Mouse (Mus musculus) embryonic facial prominence, embryonic 10.5 days (tissue): ENCODE measurements around the gene Zdhhc13. TPM values are rescaled to one million over a fixed set of nuclear protein-coding genes. Genes with fewer than 3 reads are reported as not detected.

Experiments
- DNase-seq: peaks from one replicate; pipeline ENCODE4 v3.0.0-alpha.2; 2017; ENCODE audit warnings: low spot score
- H3K27ac ChIP-seq: fragments of 300-500 bp; sonication (generic); replicated peaks from 2 replicates; pipeline ENCODE4 v1.5.1; 2016; ENCODE audit warnings: mild to moderate bottlenecking
- H3K27me3 ChIP-seq: fragments of 300-500 bp; sonication (generic); replicated peaks from 2 replicates; pipeline ENCODE4 v1.6.1; 2016; ENCODE audit warnings: low read depth, mild to moderate bottlenecking; ENCODE audit not compliant: poor library complexity, severe bottlenecking
- H3K36me3 ChIP-seq: fragments of 300-500 bp; sonication (generic); replicated peaks from 2 replicates; pipeline ENCODE4 v1.6.1; 2016; ENCODE audit warnings: mild to moderate bottlenecking, moderate library complexity
- H3K4me1 ChIP-seq: fragments of 300-500 bp; sonication (generic); 2 replicates; pipeline ENCODE4 v1.6.1; 2016
- H3K4me3 ChIP-seq: fragments of 300-500 bp; sonication (generic); 2 replicates; pipeline ENCODE4 v1.5.1; 2016; ENCODE audit warnings: mild to moderate bottlenecking, moderate library complexity
- H3K9me3 ChIP-seq: fragments of 300-500 bp; sonication (generic); 2 replicates; pipeline ENCODE4 v1.6.1; 2016; ENCODE audit warnings: mild to moderate bottlenecking
- WGBS: fragments of 180-500 bp; shearing (Covaris S2); methylation state at CpG from one replicate; pipeline ENCODE4 v1.1.7; 2016; 5-methylcytosine and 5-hydroxymethylcytosine counted together
- polyA plus RNA-seq: library from polyadenylated mRNA; unstranded; fragments of >200 nt; fragmentation: Nextera tagmentation; extraction: Ambion mirVana; gene quantifications from 2 replicates; pipeline ENCODE4 v1.2.1, GENCODE M21; 2016

Zdhhc13 gene
- polyA plus RNA-seq, 1 experiment from 2014 or later, result 30.5 TPM

DNA sequence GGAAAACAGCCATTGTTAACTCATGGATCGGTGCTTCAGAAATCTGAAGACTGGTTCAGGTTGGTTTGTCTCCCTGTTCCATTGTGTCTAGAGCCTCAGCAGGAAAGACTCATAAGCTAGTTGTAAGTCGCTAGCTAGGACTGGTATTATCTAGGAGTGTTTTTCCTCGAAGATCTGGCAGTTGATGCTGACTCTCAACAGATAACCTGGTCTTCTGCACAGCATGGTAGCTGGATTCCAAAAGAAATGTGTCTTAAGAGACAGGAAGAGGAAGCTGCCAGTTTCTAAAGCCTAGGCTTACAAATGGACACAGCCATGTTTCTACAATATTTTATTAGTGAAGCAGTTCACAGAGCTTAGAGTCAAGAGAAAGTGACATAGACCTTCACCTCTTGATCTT lies 2.6 kb downstream of the Zdhhc13 start:
- peaks cover 18% of the 10 kb centered on the region for H3K4me1 ChIP-seq
- H3K27ac ChIP-seq, result no peak overlapping the region
- whole genome bisulfite sequencing, result 83% methylated on average over 3 of the region's 3 CpGs
- no peaks in the 10 kb centered on the region for H3K9me3 ChIP-seq
- no peak overlapping the region for H3K4me3 ChIP-seq
- H3K36me3 ChIP-seq, result peaks cover 11% of the 10 kb centered on the region; the same call in 1 of the 2 replicates
- DNase-seq, result no peak
- H3K27me3 ChIP-seq, result no peaks in the 10 kb centered on the region

DNA sequence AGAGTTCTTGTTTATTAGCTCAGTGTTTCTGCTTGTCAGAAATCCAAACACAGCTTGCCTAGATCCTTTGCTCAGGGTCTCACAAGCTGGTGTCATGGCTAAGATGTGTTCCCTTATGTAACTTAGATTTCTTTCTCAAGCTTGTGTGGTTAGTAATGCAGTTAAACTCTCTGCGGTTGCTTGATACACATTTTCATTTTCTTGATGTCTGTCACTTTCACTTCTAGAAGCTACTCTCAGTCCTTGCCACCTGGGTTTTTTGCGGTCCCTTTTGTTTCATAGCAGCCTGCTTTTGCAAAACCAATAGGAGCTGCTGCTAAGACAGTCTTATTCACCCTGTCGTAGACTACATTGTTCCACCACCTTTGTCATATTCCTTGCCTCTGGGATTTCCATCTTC lies 6.3 kb downstream of the Zdhhc13 start:
- peaks cover 25% of the 10 kb centered on the region for H3K36me3 ChIP-seq
- peaks cover 3% of the 10 kb centered on the region for H3K4me1 ChIP-seq
- no peak overlapping the region for H3K4me3 ChIP-seq
- no peak overlapping the region for H3K27ac ChIP-seq
- no peaks in the 10 kb centered on the region for H3K27me3 ChIP-seq
- WGBS, result 91% methylated on average over 3 of the region's 3 CpGs
- DNase-seq, result no peak
- H3K9me3 ChIP-seq, result no peaks in the 10 kb centered on the region

DNA sequence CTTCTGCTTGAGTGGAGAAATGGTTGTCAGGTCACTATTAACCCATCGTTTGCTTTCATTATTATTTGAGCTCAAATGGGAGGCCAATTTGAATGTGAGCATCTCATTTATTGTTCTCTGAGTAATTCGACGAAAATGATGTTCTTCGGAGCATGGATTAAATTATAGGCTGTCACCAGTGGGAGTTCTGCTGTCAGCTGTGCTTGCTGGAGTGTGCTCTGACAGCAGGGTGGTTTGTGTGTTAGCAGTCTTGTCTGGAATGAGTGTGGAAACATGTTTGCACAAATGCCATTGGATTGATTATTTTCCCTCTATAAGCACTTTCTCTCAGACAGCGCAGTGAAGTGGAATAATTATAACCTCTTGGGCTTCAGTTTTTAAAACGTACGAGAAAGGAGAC lies 14.6 kb downstream of the Zdhhc13 start:
- Histone ChIP-seq H3K4me1 (no peaks in the 10 kb centered on the region), H3K9me3 (no peaks in the 10 kb centered on the region), H3K27me3 (no peaks in the 10 kb centered on the region), H3K4me3 (no peak overlapping the region), H3K36me3 (peaks cover 69% of the 10 kb centered on the region), H3K27ac (no peak overlapping the region)
- no peak for DNase-seq
- WGBS, result 87% methylated on average over 7 of the region's 7 CpGs

DNA sequence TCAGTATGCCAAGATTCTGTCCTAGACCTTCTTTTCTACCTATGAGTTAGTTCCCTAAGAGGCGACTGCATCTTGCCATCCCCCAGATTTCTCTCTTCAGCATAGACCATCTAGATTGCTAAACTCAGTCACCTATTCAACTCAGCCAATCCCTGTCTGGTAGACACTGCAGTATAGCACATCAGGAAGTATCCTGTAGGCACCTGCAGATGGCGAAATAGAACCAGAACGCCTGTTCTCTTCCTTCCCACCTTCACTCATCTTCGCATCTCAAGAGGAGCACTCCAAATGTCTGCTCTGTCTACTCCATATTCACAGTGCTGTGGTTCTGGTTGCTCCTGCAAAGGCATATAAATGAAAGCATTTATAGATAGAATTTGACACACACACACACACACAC lies 17.8 kb downstream of the Zdhhc13 start:
- no peak for DNase-seq
- Histone ChIP-seq H3K27me3 (no peaks in the 10 kb centered on the region), H3K4me1 (no peaks in the 10 kb centered on the region), H3K9me3 (no peaks in the 10 kb centered on the region), H3K4me3 (no peak overlapping the region), H3K27ac (no peak overlapping the region), H3K36me3 (peaks cover 84% of the 10 kb centered on the region)
- WGBS, result 88% methylated on average over 4 of the region's 4 CpGs

DNA sequence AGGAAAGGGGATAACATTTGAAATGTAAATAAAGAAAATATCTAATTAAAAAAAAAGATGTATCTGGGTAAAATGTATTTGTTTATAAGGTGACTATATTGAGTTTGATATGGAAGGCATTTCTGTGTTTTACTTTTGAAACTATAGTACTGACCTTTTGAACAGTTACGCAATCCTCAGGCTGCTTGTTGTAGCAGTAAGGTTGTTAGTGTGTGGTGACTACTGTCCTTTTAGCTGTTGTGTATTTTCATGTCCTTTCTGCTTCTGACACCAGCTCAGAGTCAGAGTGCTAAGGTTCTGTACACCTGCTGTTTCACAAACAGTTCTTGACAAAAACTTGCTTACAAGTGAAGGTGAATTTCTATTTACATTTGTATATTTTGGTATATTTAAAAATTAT lies 21.8 kb downstream of the Zdhhc13 start:
- no peaks in the 10 kb centered on the region for H3K9me3 ChIP-seq
- no peak for DNase-seq
- H3K27ac ChIP-seq, result no peak overlapping the region
- H3K27me3 ChIP-seq, result no peaks in the 10 kb centered on the region
- peaks cover 71% of the 10 kb centered on the region for H3K36me3 ChIP-seq
- WGBS, result 95% methylated on average over 1 of the region's 1 CpGs
- H3K4me3 ChIP-seq, result no peak overlapping the region
- no peaks in the 10 kb centered on the region for H3K4me1 ChIP-seq

DNA sequence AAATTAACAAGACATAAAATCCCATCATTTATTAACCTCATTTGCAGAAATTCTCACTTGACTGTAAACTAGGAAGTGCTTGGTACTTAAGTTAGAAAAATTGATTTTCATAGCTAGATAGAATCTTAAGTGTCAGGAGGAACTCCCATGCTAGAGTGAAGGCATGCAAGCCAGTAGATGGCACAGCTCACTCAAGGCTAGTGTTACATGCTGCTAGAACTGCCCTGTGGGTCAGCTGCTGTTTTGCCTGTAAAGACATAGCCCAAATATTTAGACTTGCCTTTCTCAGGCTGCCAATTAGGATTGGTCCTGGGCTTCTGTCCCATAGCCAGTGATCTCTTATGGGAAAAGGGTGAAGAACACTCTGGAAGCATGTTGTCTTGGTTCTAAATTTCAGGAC lies 23.6 kb downstream of the Zdhhc13 start:
- peaks cover 66% of the 10 kb centered on the region for H3K36me3 ChIP-seq
- no peak for DNase-seq
- no peaks in the 10 kb centered on the region for H3K4me1 ChIP-seq
- no peaks in the 10 kb centered on the region for H3K9me3 ChIP-seq
- no peak overlapping the region for H3K4me3 ChIP-seq
- H3K27me3 ChIP-seq, result no peaks in the 10 kb centered on the region
- H3K27ac ChIP-seq, result no peak overlapping the region

DNA sequence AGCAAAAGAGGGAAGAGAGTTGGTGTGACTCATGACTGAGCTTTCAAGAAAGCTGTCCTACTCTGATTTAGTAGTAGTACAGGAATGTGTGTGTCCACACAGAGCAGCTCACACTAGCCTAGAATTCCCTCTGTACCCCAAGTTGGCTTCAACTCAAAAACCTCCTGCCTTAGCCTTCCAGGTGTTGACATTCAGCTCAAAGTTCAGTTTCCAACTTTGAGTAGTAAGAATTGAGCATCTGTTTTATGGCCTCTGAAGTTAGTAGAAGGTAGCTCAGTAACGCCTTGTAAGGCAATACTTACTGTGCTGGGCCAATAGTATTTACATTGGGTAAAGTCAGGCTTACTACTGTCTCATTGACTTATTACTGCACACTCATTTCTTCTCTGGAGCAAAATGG lies 24.8 kb downstream of the Zdhhc13 start:
- WGBS, result 86% methylated on average over 1 of the region's 1 CpGs
- Histone ChIP-seq H3K4me1 (no peaks in the 10 kb centered on the region), H3K36me3 (peaks cover 67% of the 10 kb centered on the region), H3K4me3 (no peak overlapping the region), H3K9me3 (no peaks in the 10 kb centered on the region), H3K27ac (no peak overlapping the region), H3K27me3 (no peaks in the 10 kb centered on the region)
- DNase-seq, result no peak

DNA sequence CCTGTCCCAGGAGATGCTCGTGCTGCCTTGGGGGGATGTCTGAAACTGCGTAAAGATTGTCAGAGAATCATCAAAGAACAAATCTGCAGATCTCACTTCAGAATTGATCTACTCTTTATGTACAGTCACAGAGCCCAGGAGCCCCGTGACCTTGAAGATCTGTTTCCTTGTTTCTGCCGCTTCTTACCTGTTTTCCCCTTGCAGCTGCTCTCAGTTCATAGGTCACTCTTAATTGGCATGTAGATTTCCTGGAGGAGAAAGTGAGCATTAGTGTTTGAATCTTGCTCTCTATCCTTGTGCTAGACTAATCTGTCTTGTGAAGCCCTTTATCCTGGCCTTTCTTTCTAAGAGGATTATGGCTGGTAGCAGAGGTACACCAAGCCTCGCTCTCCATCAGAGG lies 32.9 kb downstream of the Zdhhc13 start:
- Histone ChIP-seq H3K27ac (no peak overlapping the region), H3K36me3 (peaks cover 97% of the 10 kb centered on the region)
- WGBS, result 86% methylated on average over 5 of the region's 5 CpGs

DNA sequence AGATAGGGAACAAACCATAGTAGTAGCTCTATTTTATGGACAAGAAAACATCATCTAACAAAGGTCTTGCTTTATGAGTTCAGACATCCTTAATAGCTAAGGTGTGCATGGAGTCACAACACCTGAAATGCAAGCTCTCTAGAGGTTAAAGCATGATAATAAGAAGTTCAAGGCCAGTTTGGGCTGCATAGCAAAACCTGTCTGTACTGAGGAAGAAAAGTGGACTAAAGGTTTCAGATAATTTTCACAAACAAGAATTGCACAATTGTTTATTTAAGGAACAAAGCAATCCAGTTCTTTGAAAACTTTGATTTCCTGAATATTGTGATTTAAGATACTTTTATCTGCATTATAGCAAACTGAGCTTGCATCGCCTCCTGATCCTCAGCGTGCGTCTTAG lies 34.8 kb downstream of the Zdhhc13 start:
- no peaks in the 10 kb centered on the region for H3K27me3 ChIP-seq
- no peaks in the 10 kb centered on the region for H3K9me3 ChIP-seq
- 94% methylated on average over 3 of the region's 3 CpGs for WGBS
- H3K4me1 ChIP-seq, result no peaks in the 10 kb centered on the region
- no peak for DNase-seq
- H3K27ac ChIP-seq, result no peak overlapping the region
- H3K4me3 ChIP-seq, result no peak overlapping the region
- peaks cover 94% of the 10 kb centered on the region for H3K36me3 ChIP-seq

More for the DNA sequence above, 32.9 kb downstream of the Zdhhc13 start:
- no peak for DNase-seq
- Histone ChIP-seq H3K9me3 (no peaks in the 10 kb centered on the region), H3K27me3 (no peaks in the 10 kb centered on the region), H3K4me1 (no peaks in the 10 kb centered on the region), H3K4me3 (no peak overlapping the region)

DNA sequence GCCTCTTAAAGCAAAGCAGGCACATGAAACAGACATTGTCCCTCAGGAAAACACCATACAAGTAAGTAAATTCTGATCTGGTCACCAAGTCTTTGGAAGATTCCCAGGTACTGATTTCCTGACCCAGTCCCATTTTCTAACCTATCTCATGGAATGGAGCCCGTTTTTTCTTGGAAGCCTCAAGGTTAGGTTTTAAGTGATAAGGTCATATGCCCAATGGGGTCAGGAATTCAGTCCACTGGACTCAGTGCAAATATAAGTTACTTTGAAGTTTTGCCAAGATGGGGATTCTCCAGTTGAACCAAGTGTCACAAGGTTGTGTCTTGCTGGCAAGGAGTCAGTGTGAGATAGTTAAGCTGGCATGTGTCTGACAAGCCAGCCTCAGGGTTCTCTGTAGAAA lies 35.9 kb downstream of the Zdhhc13 start:
- Histone ChIP-seq H3K4me3 (no peak overlapping the region), H3K36me3 (peaks cover 84% of the 10 kb centered on the region), H3K27ac (no peak overlapping the region), H3K27me3 (no peaks in the 10 kb centered on the region), H3K9me3 (no peaks in the 10 kb centered on the region), H3K4me1 (no peaks in the 10 kb centered on the region)
- 86% methylated on average over 1 of the region's 1 CpGs for WGBS
- no peak for DNase-seq

DNA sequence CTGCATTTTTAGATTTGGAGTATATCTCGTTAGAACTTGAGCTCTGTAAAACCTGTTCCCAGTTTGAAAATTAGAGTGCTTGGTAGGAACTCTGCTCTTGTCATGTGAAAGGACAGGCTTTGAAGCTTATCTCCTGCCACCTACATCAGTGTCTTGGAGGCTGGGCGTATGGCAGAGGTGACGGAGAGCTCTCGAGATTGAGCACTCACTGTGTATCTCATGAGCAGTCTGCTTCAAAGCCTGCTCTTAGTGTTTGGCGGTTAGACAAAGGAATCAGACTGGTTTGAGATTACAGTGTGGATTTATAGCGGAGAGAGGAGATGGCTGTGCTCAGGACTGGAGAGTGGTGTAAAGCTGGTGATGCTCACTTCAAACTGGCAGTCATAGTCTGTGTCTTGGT lies 36.4 kb downstream of the Zdhhc13 start:
- peaks cover under 1% of the 10 kb centered on the region; the same call in 1 of the 2 replicates for H3K27me3 ChIP-seq
- H3K9me3 ChIP-seq, result no peaks in the 10 kb centered on the region
- no peaks in the 10 kb centered on the region for H3K4me1 ChIP-seq
- H3K4me3 ChIP-seq, result no peak overlapping the region
- 95% methylated on average over 6 of the region's 6 CpGs for WGBS
- H3K27ac ChIP-seq, result no peak overlapping the region
- peaks cover 79% of the 10 kb centered on the region for H3K36me3 ChIP-seq
- no peak for DNase-seq

DNA sequence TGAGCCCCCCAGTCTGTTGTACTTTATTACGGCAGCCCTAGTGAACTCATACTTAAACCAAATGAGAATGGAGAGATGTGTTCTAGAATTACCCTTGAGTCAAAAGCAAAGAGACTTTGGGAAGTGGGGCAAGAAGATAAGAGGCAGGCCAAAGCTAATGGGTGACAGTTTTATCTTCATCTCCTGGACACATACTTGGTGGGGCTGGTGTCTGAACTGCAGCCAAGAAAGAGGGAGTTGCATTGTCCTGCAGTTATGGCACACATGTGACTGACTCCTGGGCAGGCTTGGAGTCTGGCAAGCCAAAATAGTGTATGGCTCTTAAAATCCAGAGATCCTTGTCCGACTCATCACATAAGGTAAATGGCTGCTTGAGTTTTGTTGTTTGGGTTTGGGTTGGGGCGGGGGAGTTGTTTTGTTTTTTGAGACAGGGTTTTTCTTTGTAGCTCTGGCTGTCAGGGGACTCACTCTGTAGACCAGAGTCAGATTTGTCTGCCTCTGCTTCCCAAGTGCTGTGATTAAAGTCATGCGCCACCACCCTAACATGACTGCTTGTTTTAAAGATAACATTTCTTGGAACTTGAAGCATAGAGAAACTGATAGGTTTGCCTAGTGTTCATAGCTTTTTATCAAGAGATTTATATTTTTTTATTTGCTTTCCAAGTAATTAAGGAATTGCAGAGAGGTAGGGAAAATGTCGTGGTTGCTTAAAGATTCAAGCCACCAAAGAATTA lies 40.5 kb downstream of the Zdhhc13 start:
- WGBS, result 87% methylated on average over 5 of the region's 5 CpGs
- Histone ChIP-seq H3K36me3 (peaks cover 38% of the 10 kb centered on the region), H3K9me3 (no peaks in the 10 kb centered on the region), H3K27ac (no peak overlapping the region), H3K27me3 (peaks cover 38% of the 10 kb centered on the region), H3K4me3 (no peak overlapping the region), H3K4me1 (no peaks in the 10 kb centered on the region)
- DNase-seq, result no peak

DNA sequence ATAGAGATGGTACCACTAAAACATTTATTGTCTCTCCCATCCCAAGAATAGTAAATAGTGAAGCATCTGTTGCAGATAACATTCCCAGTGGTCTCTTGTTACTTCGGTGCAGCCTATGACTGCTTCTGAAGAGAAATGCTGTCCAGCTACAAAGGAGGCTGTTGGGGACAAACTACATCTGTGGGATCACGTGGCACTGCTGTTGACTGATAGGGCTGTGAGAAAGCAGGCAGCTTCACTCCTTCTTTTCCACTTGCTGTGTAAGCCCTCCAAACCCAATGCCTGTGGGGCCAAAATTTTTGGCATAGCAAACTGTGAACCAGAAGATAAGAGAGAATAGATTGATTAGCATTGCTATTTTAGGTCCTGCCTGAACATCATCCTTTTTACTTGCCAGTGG lies 41.6 kb downstream of the Zdhhc13 start:
- H3K27ac ChIP-seq, result no peak overlapping the region
- peaks cover 38% of the 10 kb centered on the region for H3K27me3 ChIP-seq
- H3K4me3 ChIP-seq, result no peak overlapping the region
- H3K36me3 ChIP-seq, result peaks cover 28% of the 10 kb centered on the region
- peaks cover 6% of the 10 kb centered on the region for H3K4me1 ChIP-seq
- no peaks in the 10 kb centered on the region for H3K9me3 ChIP-seq
- 68% methylated on average over 2 of the region's 2 CpGs for WGBS
- no peak for DNase-seq
